Mouse (Mus musculus): ENCODE measurements around the gene Id4. TPM values are rescaled to one million over a fixed set of nuclear protein-coding genes. Genes with fewer than 3 reads are reported as not detected.

The Id4 gene
- total RNA-seq, 4 experiments from 2014 or later = 47.0 to 48.9 (median 47.7) TPM

DNA sequence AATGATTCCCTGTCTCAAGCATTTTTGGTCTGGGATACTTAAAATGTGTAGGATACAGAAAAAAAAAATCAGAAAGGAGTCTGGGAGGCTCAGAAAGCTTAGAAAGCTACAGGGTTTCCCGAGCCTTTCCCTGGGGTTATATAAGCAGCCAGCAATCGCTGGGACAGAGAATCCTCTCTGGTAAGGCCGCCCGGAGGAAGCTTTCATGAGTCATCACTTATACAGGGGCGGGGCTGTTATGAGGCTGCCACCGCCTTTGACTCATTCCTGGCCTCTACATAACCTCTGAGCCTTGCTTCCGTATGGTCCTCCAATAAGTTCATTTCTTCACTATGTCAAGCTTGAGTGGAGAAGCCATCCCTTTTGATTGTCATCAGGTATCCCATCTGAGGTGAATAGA, 53.5 kb downstream of the Id4 start:
- no peak for DNase-seq (ENCODE audit: low spot score in 2 of 2)

Data from layer of hippocampus, adult 8-10 months (tissue).